Mouse (Mus musculus) heart, postnatal 0 days (tissue): ENCODE results near the gene Prss47.

ENCODE experiments used
- CTCF ChIP-seq: IDR thresholded peaks from 2 replicates; pipeline ENCODE4 v1.5.1; 2016; ENCODE audit warnings: antibody characterized with exemption, control low read depth, low read depth
- EP300 ChIP-seq: IDR thresholded peaks from 2 replicates; pipeline ENCODE4 v1.6.1; 2016; ENCODE audit warnings: antibody characterized with exemption, low read depth

GRCm38 (mm10) chr13:65095923-65096322 lies 43.4 kb upstream of the Prss47 start:
- TF ChIP-seq EP300, result no peak
- no peak for TF ChIP-seq CTCF
